Comparison of ENCODE assay signal across 12 mouse cellular contexts in genomic region chrX:147429753-147430152, GRCm38 (mm10). TPM values are rescaled to one million over a fixed set of nuclear protein-coding genes. Genes with fewer than 3 reads are reported as not detected.
DNase-seq lines count a peak whose midpoint lies in the region; ATAC-seq lines count a peak whose summit lies in the region.
"Had no signal": no experiment of that assay in that cellular context is flagged by ENCODE, and none has a peak within 500 bp of the region (broad histone marks: within the 10 kb centered on the region; RNA-seq: fewer than 3 reads in every experiment).

No protein-coding gene starts in this region.

- DNase-seq in forebrain, embryonic 14.5 days (ENCODE audit: low spot score), result peak; percentile 17
- no peak for DNase-seq in forebrain, embryonic 11.5 days (ENCODE audit: low spot score)
- peak; percentile 1 to 35 for DNase-seq in kidney, postnatal 36 days
- peak; percentile 61 for DNase-seq in lung, postnatal 10 days
- no peak for DNase-seq in layer of hippocampus, adult 9-11 months
- DNase-seq in layer of hippocampus, adult 18-20 months (ENCODE audit: low spot score in 2 of 2), result no peak

- no peak overlapping the region for H3K9ac ChIP-seq in forebrain, embryonic 14.5 days (ENCODE audit: low read length)
- no peak overlapping the region for H3K9ac ChIP-seq in forebrain, embryonic 11.5 days (ENCODE audit: low read length)
- no peak overlapping the region for H3K9ac ChIP-seq in kidney, embryonic 14.5 days (ENCODE audit: low read depth, low read length)
- no peak overlapping the region for H3K9ac ChIP-seq in embryonic facial prominence, embryonic 15.5 days
- H3K9ac ChIP-seq: forebrain, embryonic 15.5 days; liver, embryonic 12.5 days; midbrain, embryonic 15.5 days had no signal

- 60% methylated on average over 1 of the region's 1 CpGs for WGBS in forebrain, embryonic 14.5 days
- 78% methylated on average over 1 of the region's 1 CpGs for WGBS in forebrain, embryonic 11.5 days
- WGBS in kidney, embryonic 14.5 days, result 62% methylated on average over 1 of the region's 1 CpGs
- 23% methylated on average over 1 of the region's 1 CpGs for WGBS in embryonic facial prominence, embryonic 15.5 days

- H3K9me3 ChIP-seq in forebrain, embryonic 14.5 days (replicated peaks; ENCODE audit: control insufficient read depth, low read length), result no peaks in the 10 kb centered on the region
- no peaks in the 10 kb centered on the region for H3K9me3 ChIP-seq in forebrain, embryonic 11.5 days (ENCODE audit: control insufficient read depth, low read length)
- H3K9me3 ChIP-seq in kidney, embryonic 14.5 days (ENCODE audit: control insufficient read depth, low read length), result no peaks in the 10 kb centered on the region
- no peaks in the 10 kb centered on the region for H3K9me3 ChIP-seq in embryonic facial prominence, embryonic 15.5 days (replicated peaks)
- H3K9me3 ChIP-seq: forebrain, embryonic 15.5 days; liver, embryonic 12.5 days; midbrain, embryonic 15.5 days had no signal

- no peaks in the 10 kb centered on the region for H3K4me1 ChIP-seq in forebrain, embryonic 14.5 days (ENCODE audit: control insufficient read depth, insufficient read depth, low read length)
- H3K4me1 ChIP-seq in forebrain, embryonic 11.5 days (replicated peaks; ENCODE audit: control insufficient read depth, insufficient read depth, low read length), result no peaks in the 10 kb centered on the region
- H3K4me1 ChIP-seq in kidney, embryonic 14.5 days (ENCODE audit: control insufficient read depth, insufficient read depth, low read length), result no peaks in the 10 kb centered on the region
- no peaks in the 10 kb centered on the region for H3K4me1 ChIP-seq in embryonic facial prominence, embryonic 15.5 days
- H3K4me1 ChIP-seq: forebrain, embryonic 15.5 days; liver, embryonic 12.5 days; midbrain, embryonic 15.5 days had no signal

- H3K27ac ChIP-seq in forebrain, embryonic 14.5 days (ENCODE audit: low read depth, low read length), result no peak overlapping the region
- no peak overlapping the region for H3K27ac ChIP-seq in forebrain, embryonic 11.5 days (ENCODE audit: low read depth, low read length)
- H3K27ac ChIP-seq in kidney, embryonic 14.5 days (ENCODE audit: low read depth, low read length), result no peak overlapping the region
- no peak overlapping the region for H3K27ac ChIP-seq in embryonic facial prominence, embryonic 15.5 days (replicated peaks)
- H3K27ac ChIP-seq: forebrain, embryonic 15.5 days; liver, embryonic 12.5 days; midbrain, embryonic 15.5 days had no signal

- H3K4me3 ChIP-seq in forebrain, embryonic 14.5 days (ENCODE audit: low read depth, low read length), result no peak overlapping the region
- H3K4me3 ChIP-seq in forebrain, embryonic 11.5 days (ENCODE audit: low read depth, low read length), result no peak overlapping the region
- H3K4me3 ChIP-seq in kidney, embryonic 14.5 days (ENCODE audit: low read length), result no peak overlapping the region
- no peak overlapping the region for H3K4me3 ChIP-seq in embryonic facial prominence, embryonic 15.5 days (replicated peaks)
- H3K4me3 ChIP-seq: forebrain, embryonic 15.5 days; liver, embryonic 12.5 days; midbrain, embryonic 15.5 days had no signal

- H3K4me2 ChIP-seq in forebrain, embryonic 14.5 days (ENCODE audit: low read length), result no peak overlapping the region
- H3K4me2 ChIP-seq in forebrain, embryonic 11.5 days (ENCODE audit: low read depth, low read length, severe bottlenecking), result no peak overlapping the region
- no peak overlapping the region for H3K4me2 ChIP-seq in kidney, embryonic 14.5 days (replicated peaks; ENCODE audit: low read depth, low read length)
- H3K4me2 ChIP-seq in embryonic facial prominence, embryonic 15.5 days (replicated peaks), result no peak overlapping the region
- H3K4me2 ChIP-seq: forebrain, embryonic 15.5 days; liver, embryonic 12.5 days; midbrain, embryonic 15.5 days had no signal

- H3K36me3 ChIP-seq in forebrain, embryonic 14.5 days (ENCODE audit: control insufficient read depth, insufficient read depth, low read length), result no peaks in the 10 kb centered on the region
- no peaks in the 10 kb centered on the region for H3K36me3 ChIP-seq in forebrain, embryonic 11.5 days (ENCODE audit: control insufficient read depth, insufficient read depth, low read length)
- no peaks in the 10 kb centered on the region for H3K36me3 ChIP-seq in kidney, embryonic 14.5 days (ENCODE audit: control insufficient read depth, insufficient read depth, low read length)
- H3K36me3 ChIP-seq in embryonic facial prominence, embryonic 15.5 days, result no peaks in the 10 kb centered on the region
- H3K36me3 ChIP-seq: forebrain, embryonic 15.5 days; liver, embryonic 12.5 days; midbrain, embryonic 15.5 days had no signal

- no peaks in the 10 kb centered on the region for H3K27me3 ChIP-seq in forebrain, embryonic 14.5 days (replicated peaks; ENCODE audit: control insufficient read depth, insufficient read depth, low read length)
- no peaks in the 10 kb centered on the region for H3K27me3 ChIP-seq in forebrain, embryonic 11.5 days (ENCODE audit: control insufficient read depth, insufficient read depth, low read length)
- no peaks in the 10 kb centered on the region for H3K27me3 ChIP-seq in kidney, embryonic 14.5 days (ENCODE audit: control insufficient read depth, insufficient read depth, low read length)
- H3K27me3 ChIP-seq in embryonic facial prominence, embryonic 15.5 days, result no peaks in the 10 kb centered on the region
- H3K27me3 ChIP-seq: forebrain, embryonic 15.5 days; liver, embryonic 12.5 days; midbrain, embryonic 15.5 days had no signal

- no peak for ATAC-seq in forebrain, embryonic 14.5 days
- no peak for ATAC-seq in forebrain, embryonic 11.5 days (replicated peaks; ENCODE audit: low FRiP score)
- no peak for ATAC-seq in kidney, embryonic 14.5 days (ENCODE audit: low FRiP score, low TSS enrichment)
- ATAC-seq in embryonic facial prominence, embryonic 15.5 days (ENCODE audit: insufficient number of reproducible peaks, low FRiP score, low TSS enrichment, low read depth), result 0 out of 2 replicates have a peak, but pooled peaks have one; percentile 43
- ATAC-seq: forebrain, embryonic 15.5 days; liver, embryonic 12.5 days; midbrain, embryonic 15.5 days had no signal

RNA-seq across cellular contexts. Expression of gene Il13ra2, which starts 0.8 kb away (rescaled TPM):
- not detected in 2 replicates for polyA plus RNA-seq in forebrain, embryonic 14.5 days (2014; fragmentation: Nextera tagmentation; extraction: Ambion mirVana)
- not detected in 2 replicates for polyA plus RNA-seq in forebrain, embryonic 11.5 days (2014; fragmentation: Nextera tagmentation; extraction: Ambion mirVana)
- polyA plus RNA-seq in kidney, embryonic 14.5 days (2014; fragmentation: Nextera tagmentation; extraction: Ambion mirVana), result 0.31 and 0.41 TPM in 2 replicates
- 0.14 and 0.24 TPM in 2 replicates for polyA plus RNA-seq in embryonic facial prominence, embryonic 15.5 days (2015; fragmentation: Nextera tagmentation; extraction: Ambion mirVana)
- under 1 TPM; 0.20 to 0.42 TPM for total RNA-seq in layer of hippocampus, adult 18-20 months (2021)
- polyA plus RNA-seq: forebrain, embryonic 15.5 days; liver, embryonic 12.5 days had no signal

RNA-seq across cellular contexts. Expression of gene Vmn1r239-ps, which starts 23.8 kb away (rescaled TPM):
- polyA plus RNA-seq in forebrain, embryonic 14.5 days (2014; fragmentation: Nextera tagmentation; extraction: Ambion mirVana), result not detected in 2 replicates
- not detected in 2 replicates for polyA plus RNA-seq in forebrain, embryonic 11.5 days (2014; fragmentation: Nextera tagmentation; extraction: Ambion mirVana)
- not detected in 2 replicates for polyA plus RNA-seq in kidney, embryonic 14.5 days (2014; fragmentation: Nextera tagmentation; extraction: Ambion mirVana)
- not detected in 2 replicates for polyA plus RNA-seq in embryonic facial prominence, embryonic 15.5 days (2015; fragmentation: Nextera tagmentation; extraction: Ambion mirVana)
- total RNA-seq in layer of hippocampus, adult 18-20 months (2021), result not detected
- polyA plus RNA-seq: forebrain, embryonic 15.5 days; heart, embryonic 16.5 days; liver, embryonic 12.5 days; midbrain, embryonic 15.5 days had no signal

Comparison
In these comparisons a context has a peak if more than half of its experiments do, and no peak if none do; other contexts are left out.
1. DNase-seq: peak in forebrain, embryonic 14.5 days (single experiment), kidney, postnatal 36 days (2 of 2) and lung, postnatal 10 days (single experiment); none in forebrain, embryonic 11.5 days (single experiment), layer of hippocampus, adult 9-11 months (single experiment) and layer of hippocampus, adult 18-20 months (0 of 2).